Mouse (Mus musculus) inflammation-experienced regulatory T-cells (primary cell): ENCODE data around the gene Cacna1a. TPM values are rescaled to one million over a fixed set of nuclear protein-coding genes. Genes with fewer than 3 reads are reported as not detected.

Experiments used
- polyA plus RNA-seq, 2 experiments: library from polyadenylated mRNA; unstranded; fragments of 100-300 nt; shearing (Covaris generic); gene quantifications; one replicate each; pipeline ENCODE4 v1.2.1; 2017

The Cacna1a gene
- 10 to 100 TPM; 10.1 to 12.7 TPM for polyA plus RNA-seq

DNA sequence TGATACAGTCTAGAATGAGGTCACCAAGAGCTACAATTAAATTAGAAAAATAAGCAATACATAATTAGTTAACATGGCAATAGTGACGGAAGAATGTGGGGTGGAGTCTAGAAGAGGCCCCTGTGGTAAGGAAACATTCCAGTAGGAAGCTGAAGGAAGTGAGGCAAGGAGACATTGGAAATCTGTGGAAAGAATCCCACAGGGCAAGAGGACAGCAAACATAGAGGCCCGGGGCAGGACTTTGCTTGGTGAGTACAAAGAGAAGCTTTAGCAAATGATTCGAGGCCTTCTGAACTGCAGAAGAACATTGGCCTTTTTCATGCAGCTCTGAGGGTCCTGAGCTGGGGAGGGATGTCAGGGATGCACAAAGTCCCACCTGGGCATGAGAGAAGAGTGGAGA lies at the start of gene Cacna1a:
TSS of gene Cacna1a (plus strand) at position 166 of the 400 bp plus-strand sequence.

DNA sequence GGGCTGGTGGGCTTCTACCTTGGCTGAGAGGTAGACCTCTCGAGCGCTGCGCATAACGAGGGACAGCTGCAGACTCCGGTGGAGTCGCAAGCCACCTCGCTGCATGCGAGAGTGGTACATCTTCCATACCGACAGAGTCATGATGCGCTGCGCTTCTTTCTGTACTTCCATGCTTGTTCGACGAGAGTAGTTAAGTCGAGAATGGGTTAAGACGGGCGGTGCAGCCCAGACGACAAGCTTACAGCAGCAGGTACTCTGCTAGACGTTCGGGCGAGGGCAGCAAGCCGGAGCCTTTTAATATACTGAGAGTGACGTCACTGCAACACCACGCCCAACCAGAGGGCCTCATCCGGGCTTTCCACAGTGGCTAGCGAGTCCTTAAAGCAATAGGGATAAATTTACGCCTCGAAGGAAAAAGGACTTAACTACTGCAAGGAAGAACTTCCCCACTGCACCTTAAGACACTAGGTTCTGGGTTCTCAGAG lies 274.4 kb downstream of the Cacna1a start, which contains the start of gene Ier2:
TSS of gene Ier2 (minus strand) at position 272 of the 485 bp plus-strand sequence.

DNA sequence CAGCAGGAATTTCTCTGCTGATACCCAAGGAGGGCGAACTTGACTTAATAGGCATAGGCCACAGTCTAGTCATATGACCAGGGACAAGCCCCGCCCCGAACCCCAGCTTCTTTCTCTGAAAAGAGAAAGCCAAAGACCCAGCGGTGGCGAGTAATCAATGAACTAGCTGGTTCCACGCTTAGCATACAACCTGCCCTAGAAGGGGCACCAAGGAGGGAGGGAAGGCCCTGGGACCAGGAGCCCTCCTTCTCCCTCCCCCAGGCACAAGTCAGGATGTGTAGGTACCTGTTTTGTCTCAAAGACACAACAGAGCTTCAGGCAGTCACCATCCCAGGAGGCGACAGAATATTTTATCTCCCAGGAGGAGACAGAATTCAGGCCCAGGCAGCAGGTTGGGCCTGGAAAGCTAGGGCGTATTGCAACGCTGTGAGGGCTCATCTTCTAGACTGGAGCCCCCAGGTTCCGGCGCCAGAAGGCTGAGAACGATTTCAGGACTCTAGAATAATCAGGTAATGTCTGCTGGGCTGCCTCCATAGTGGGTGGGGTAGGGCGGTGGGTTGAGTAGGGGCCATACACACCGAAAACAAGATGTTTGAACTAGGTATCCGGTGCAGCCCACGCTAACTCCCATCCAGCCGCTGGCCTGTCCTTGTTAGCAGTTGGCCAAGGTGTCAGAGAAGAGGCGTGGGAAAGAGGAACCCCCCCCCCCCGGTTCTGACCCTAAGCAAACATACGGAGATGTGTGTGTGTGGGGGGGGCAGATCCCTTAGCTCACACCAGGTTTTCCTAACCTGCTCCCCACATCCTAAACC lies 298.2 kb downstream of the Cacna1a start, which contains the start of gene Trmt1:
TSS of gene Trmt1 (plus strand) at position 117 of the 812 bp plus-strand sequence.

DNA sequence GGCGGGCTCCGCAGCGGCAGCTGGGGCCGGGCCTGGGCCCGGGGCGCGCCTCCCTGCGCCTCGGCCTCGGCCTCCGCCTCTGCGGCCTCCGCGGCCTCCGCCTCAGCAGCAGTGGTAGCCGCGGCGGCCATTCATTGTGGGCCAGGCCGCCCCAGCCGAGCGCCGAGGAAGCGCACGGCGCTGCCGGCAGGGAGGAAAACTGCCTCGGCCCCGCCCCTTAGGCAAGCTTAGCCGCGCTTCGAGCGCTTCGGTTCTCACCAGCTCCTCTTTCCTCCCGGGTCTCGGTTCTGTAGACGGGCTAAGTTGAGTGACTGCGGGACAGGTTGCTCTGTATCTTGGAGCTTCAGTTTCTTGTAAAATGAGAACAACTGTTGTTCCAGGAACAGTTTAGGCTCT lies 299.5 kb downstream of the Cacna1a start, which contains the start of gene Nacc1:
TSS of gene Nacc1 (minus strand) at position 158 of the 396 bp plus-strand sequence.

Other genes starting within 250 kb of the Cacna1a start
- 10 to 100 TPM; 42.3 to 51.2 TPM for gene Cc2d1a, start 240.5 kb upstream of the Cacna1a start, polyA plus RNA-seq
- 1 to 10 TPM; 1.5 to 1.8 TPM for gene 4930432K21Rik, start 240.4 kb upstream of the Cacna1a start, polyA plus RNA-seq
- gene Nanos3, start 203.2 kb upstream of the Cacna1a start, polyA plus RNA-seq: 1 to 10 TPM in 1 of 2 experiments, under 1 TPM in 1; 0.90 to 3.7 TPM
- gene Zswim4, start 151.4 kb upstream of the Cacna1a start, polyA plus RNA-seq: 10 to 100 TPM; 14.8 to 16.2 TPM
- gene D8Ertd738e, start 138.7 kb upstream of the Cacna1a start, polyA plus RNA-seq: 100 to 1,000 TPM; 221 to 259 TPM
- gene Mri1, start 131.1 kb upstream of the Cacna1a start, polyA plus RNA-seq: 100 to 1,000 TPM in 1 of 2 experiments, 10 to 100 TPM in 1; 98.0 to 107 TPM
- 10 to 100 TPM; 39.1 to 48.4 TPM for gene Ccdc130, start 118.1 kb upstream of the Cacna1a start, polyA plus RNA-seq